9 mouse cellular contexts compared by ENCODE assay signal in the genomic region with DNA sequence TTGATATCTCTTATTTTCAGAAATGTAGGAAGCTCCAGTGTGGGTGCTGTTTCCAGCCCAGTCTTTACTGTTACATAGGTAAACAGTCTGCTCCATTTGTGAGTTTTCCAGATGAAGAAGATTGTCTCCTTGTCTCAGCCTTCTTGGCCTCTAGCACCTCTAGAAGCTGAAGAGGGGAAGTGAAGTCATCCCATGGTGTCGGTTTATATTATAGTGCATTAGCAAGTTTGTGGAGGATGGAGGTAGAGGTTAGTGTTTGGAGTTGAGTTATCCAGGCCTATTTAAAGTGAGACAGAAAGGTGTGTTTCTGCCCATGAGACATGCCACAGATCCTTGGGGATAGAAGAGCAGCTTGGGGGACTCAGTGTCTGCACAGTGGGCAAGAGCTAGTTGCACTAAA. TPM values are rescaled to one million over a fixed set of nuclear protein-coding genes. Genes with fewer than 3 reads are reported as not detected.
DNase-seq lines count a peak whose midpoint lies in the region; ATAC-seq and TF ChIP-seq lines count a peak whose summit lies in the region.
"Had no signal": no experiment of that assay in that cellular context is flagged by ENCODE, and none has a peak within 500 bp of the region (broad histone marks: within the 10 kb centered on the region; RNA-seq: fewer than 3 reads in every experiment).

No protein-coding gene starts in this region.

- no peak for TF ChIP-seq EP300 in liver, embryonic 14.5 days (IDR thresholded peaks at IDR 0.05; ENCODE audit: low read depth)

- H3K4me1 ChIP-seq in forebrain, embryonic 16.5 days (replicated peaks; ENCODE audit: control insufficient read depth, insufficient read depth, low read length) = peaks cover 26% of the 10 kb centered on the region
- peaks cover 10 to 20% of the 10 kb centered on the region in 2 experiments for H3K4me1 ChIP-seq in liver, embryonic 14.5 days (replicated peaks; ENCODE audit: control insufficient read depth in 2 of 2, insufficient read depth in 2 of 2, low read length in 1 of 2)

- peak overlapping the region; percentile 1; the same call in 1 of the 2 replicates for H3K9ac ChIP-seq in forebrain, embryonic 16.5 days (replicated peaks; ENCODE audit: low read depth, low read length)
- H3K9ac ChIP-seq in liver, embryonic 14.5 days (replicated peaks) = peak overlapping the region; percentile 91

- WGBS in forebrain, embryonic 16.5 days = 16% methylated on average over 1 of the region's 1 CpGs
- 11% methylated on average over 1 of the region's 1 CpGs for WGBS in liver, embryonic 14.5 days (ENCODE audit: insufficient replicate concordance)

- H3K4me2 ChIP-seq in forebrain, embryonic 16.5 days (ENCODE audit: low read length) = peak overlapping the region; percentile 77
- H3K4me2 ChIP-seq in liver, embryonic 14.5 days (ENCODE audit: low read depth) = peak overlapping the region; percentile 71

- no peaks in the 10 kb centered on the region for H3K27me3 ChIP-seq in forebrain, embryonic 16.5 days (replicated peaks; ENCODE audit: control insufficient read depth, insufficient read depth, low read length)
- no peaks in the 10 kb centered on the region for H3K27me3 ChIP-seq in liver, embryonic 14.5 days (ENCODE audit: control insufficient read depth, insufficient read depth, low read length)

- no peaks in the 10 kb centered on the region for H3K9me3 ChIP-seq in forebrain, embryonic 16.5 days (ENCODE audit: control insufficient read depth, low read length)
- no peaks in the 10 kb centered on the region for H3K9me3 ChIP-seq in liver, embryonic 14.5 days (ENCODE audit: control insufficient read depth, low read length)

- H3K27ac ChIP-seq in gastrocnemius, adult 2 months = peak overlapping the region; percentile 97
- no peak overlapping the region for H3K27ac ChIP-seq in forebrain, embryonic 16.5 days (ENCODE audit: low read length)
- H3K27ac ChIP-seq in liver, embryonic 14.5 days = no peak overlapping the region

- H3K36me3 ChIP-seq in forebrain, embryonic 16.5 days (ENCODE audit: control insufficient read depth, insufficient read depth) = peaks cover 4% of the 10 kb centered on the region; the same call in 1 of the 2 replicates
- peaks cover 7% of the 10 kb centered on the region for H3K36me3 ChIP-seq in liver, embryonic 14.5 days (replicated peaks; ENCODE audit: control insufficient read depth, insufficient read depth, low read depth)

- H3K4me3 ChIP-seq in gastrocnemius, adult 2 months = peak overlapping the region; percentile 99
- peak overlapping the region; percentile 95 for H3K4me3 ChIP-seq in forebrain, embryonic 16.5 days (replicated peaks; ENCODE audit: low read length)
- H3K4me3 ChIP-seq in liver, embryonic 14.5 days (ENCODE audit: insufficient read depth in 1 of 2, low read depth in 2 of 2, low read length in 2 of 2) = peak overlapping the region; percentile 85 to 95

- no peak for TF ChIP-seq CTCF in gastrocnemius, adult 2 months (IDR thresholded peaks at IDR 0.05)
- no peak for TF ChIP-seq CTCF in liver, embryonic 14.5 days (IDR thresholded peaks at IDR 0.05; ENCODE audit: low read depth)

- no peak for ATAC-seq in forebrain, embryonic 16.5 days
- no peak for ATAC-seq in liver, embryonic 14.5 days (ENCODE audit: insufficient read depth)

- no peak for DNase-seq in gastrocnemius, adult 2 months
- DNase-seq in gastrocnemius, postnatal 14 days = no peak
- DNase-seq in A20 (ENCODE audit: low read depth, low spot score) (peak; percentile 47), MN1 (ENCODE audit: low spot score) (no peak)
- no peak for DNase-seq in liver, embryonic 14.5 days (ENCODE audit: low read depth in 3 of 3, low spot score in 3 of 3)
- DNase-seq in left cerebral cortex, postnatal 25 days (ENCODE audit: low spot score in 2 of 2) = no peak
- no peak for DNase-seq in layer of hippocampus, postnatal 14 days (ENCODE audit: low spot score in 2 of 2)
- DNase-seq: lung, postnatal 4 days had no signal

- intact Hi-C loops in gastrocnemius, adult 2 months (cut with DNase I) = no loop called here
- intact Hi-C loops in gastrocnemius, postnatal 14 days (cut with DNase I; ENCODE audit: low total_unique reads) = no loop called here
- intact Hi-C loops in left cerebral cortex, postnatal 25 days (cut with DNase I) = no loop called here

RNA-seq across cellular contexts. Expression of a gene that starts 1.7 kb away (rescaled TPM):
- 10 to 100 TPM; 40.6 to 53.3 TPM for total RNA-seq in gastrocnemius, adult 2 months (2021)
- total RNA-seq in gastrocnemius, postnatal 14 days (2021) = 10 to 100 TPM; 46.7 to 49.3 TPM
- 14.1 and 15.9 TPM in 2 replicates for polyA plus RNA-seq in forebrain, embryonic 16.5 days (2015; fragmentation: Nextera tagmentation; extraction: Ambion mirVana)
- 8.7 and 10.3 TPM in 2 replicates for polyA plus RNA-seq in liver, embryonic 14.5 days (2012; rRNA removed)
- 8.6 and 10.9 TPM in 2 replicates for polyA plus RNA-seq in liver, embryonic 14.5 days (2014; fragmentation: Nextera tagmentation; extraction: Ambion mirVana)
- total RNA-seq in left cerebral cortex, postnatal 25 days (2021) = 10 to 100 TPM; 35.0 to 35.9 TPM
- total RNA-seq in layer of hippocampus, postnatal 14 days (2021) = 10 to 100 TPM; 40.0 to 45.1 TPM
